Mouse (Mus musculus): ENCODE measurements around the gene Patj. TPM values are rescaled to one million over a fixed set of nuclear protein-coding genes. Genes with fewer than 3 reads are reported as not detected.

The Patj gene
- total and polyA plus RNA-seq, 3 experiments: 0.19 to 0.46 TPM; not detected in 1

- peaks cover 3 to 4% of the 10 kb centered on the region in 2 experiments; a peak in 3 of 4 replicates for H3K27me3 ChIP-seq (ENCODE audit: control insufficient read depth in 1 of 2, insufficient read depth in 2 of 2, low read length in 2 of 2)
- no peaks in the 10 kb centered on the region for H3K36me3 ChIP-seq (ENCODE audit: control insufficient read depth in 1 of 2, insufficient read depth in 2 of 2, low read length in 2 of 2)
- no peaks in the 10 kb centered on the region for H3K4me1 ChIP-seq (ENCODE audit: control insufficient read depth in 1 of 2, insufficient read depth in 2 of 2, low read length in 2 of 2)
- no peak overlapping the region for H3K27ac ChIP-seq (ENCODE audit: control insufficient read depth, low read depth, low read length)
- no peak for TF ChIP-seq HCFC1 (IDR thresholded peaks at IDR 0.05; ENCODE audit: low read depth, low read length)
- TF ChIP-seq BHLHE40 (IDR thresholded peaks at IDR 0.05; ENCODE audit: borderline replicate concordance, low read depth, low read length): no peak
- no peak for TF ChIP-seq MAFK (IDR thresholded peaks at IDR 0.05; ENCODE audit: borderline replicate concordance, low read depth, low read length)
- TF ChIP-seq SMC3 (IDR thresholded peaks at IDR 0.05; ENCODE audit: low read depth, low read length): no peak
- no peak for TF ChIP-seq POLR2AphosphoS2 (IDR thresholded peaks at IDR 0.05; ENCODE audit: low read length)
- no peak for TF ChIP-seq TCF12 (IDR thresholded peaks at IDR 0.05; ENCODE audit: low read depth, low read length)
- no peak for TF ChIP-seq TBP (IDR thresholded peaks at IDR 0.05; ENCODE audit: low read depth, low read length)
- no peak for TF ChIP-seq GATA1 (IDR thresholded peaks at IDR 0.05; ENCODE audit: low read depth, low read length)
- no peak for TF ChIP-seq JUND (IDR thresholded peaks at IDR 0.05; ENCODE audit: low read depth, low read length)
- TF ChIP-seq ETS1 (IDR thresholded peaks at IDR 0.05; ENCODE audit: low read depth, low read length): no peak
- TF ChIP-seq GABPA (IDR thresholded peaks at IDR 0.05; ENCODE audit: low read depth, low read length): no peak
- no peak for TF ChIP-seq NRF1 (IDR thresholded peaks at IDR 0.05; ENCODE audit: insufficient read depth, low read depth, low read length, poor library complexity, severe bottlenecking)
- TF ChIP-seq CTCF (IDR thresholded peaks at IDR 0.05 in 2 of 3, conservative IDR thresholded peaks at IDR 0.05 in 1 of 3; ENCODE audit: control insufficient read depth in 1 of 3, insufficient read depth in 1 of 3, low read depth in 2 of 3, low read length in 3 of 3, poor library complexity in 1 of 3, severe bottlenecking in 1 of 3): no peak
- TF ChIP-seq CHD1 (IDR thresholded peaks at IDR 0.05; ENCODE audit: low read depth, low read length): no peak
- TF ChIP-seq ZMIZ1 (IDR thresholded peaks at IDR 0.05; ENCODE audit: low read depth, low read length): no peak
- TF ChIP-seq RCOR1 (IDR thresholded peaks at IDR 0.05; ENCODE audit: low read depth, low read length): no peak
- TF ChIP-seq MYB (IDR thresholded peaks at IDR 0.05; ENCODE audit: low read depth, low read length): no peak
- TF ChIP-seq EP300 (IDR thresholded peaks at IDR 0.05; ENCODE audit: low read depth in 1 of 2, low read length in 2 of 2): no peak
- no peak overlapping the region for H3K4me3 ChIP-seq (ENCODE audit: control insufficient read depth in 1 of 2, insufficient read depth in 1 of 2, low read depth in 2 of 2, low read length in 2 of 2)
- no peaks in the 10 kb centered on the region for H3K79me2 ChIP-seq (ENCODE audit: control insufficient read depth, insufficient read depth, low read length, poor library complexity)
- no peak for DNase-seq (ENCODE audit: low read depth, low spot score)
- no peaks in the 10 kb centered on the region for H3K9me3 ChIP-seq (replicated peaks; ENCODE audit: insufficient read depth, low read length)
- no peak overlapping the region for H3K9ac ChIP-seq (ENCODE audit: control insufficient read depth, low read depth, low read length, poor library complexity, severe bottlenecking)
Measured at GRCm38 (mm10) chr4:98400926-98401583, 5.5 kb downstream of the Patj start.

GRCm38 (mm10) chr4:98401584-98401962 lies 6.0 kb downstream of the Patj start:
- no peaks in the 10 kb centered on the region for H3K36me3 ChIP-seq (ENCODE audit: control insufficient read depth in 1 of 2, insufficient read depth in 2 of 2, low read length in 2 of 2)
- DNase-seq (ENCODE audit: low read depth, low spot score): no peak
- TF ChIP-seq ZC3H11A (IDR thresholded peaks at IDR 0.05; ENCODE audit: low read depth, low read length): no peak
- no peak for TF ChIP-seq MAZ (IDR thresholded peaks at IDR 0.05; ENCODE audit: low read depth, low read length)
- TF ChIP-seq POLR2A (IDR thresholded peaks at IDR 0.05; ENCODE audit: control insufficient read depth in 1 of 2, insufficient read depth in 1 of 2, low read depth in 1 of 2, low read length in 2 of 2, poor library complexity in 1 of 2): no peak
- TF ChIP-seq SIN3A (IDR thresholded peaks at IDR 0.05; ENCODE audit: low read length): no peak
- TF ChIP-seq USF2 (IDR thresholded peaks at IDR 0.05; ENCODE audit: borderline replicate concordance in 1 of 2, insufficient read depth in 1 of 2, low read depth in 1 of 2, low read length in 2 of 2): no peak
- TF ChIP-seq CHD2 (IDR thresholded peaks at IDR 0.05; ENCODE audit: low read length): no peak
- TF ChIP-seq MXI1 (IDR thresholded peaks at IDR 0.05; ENCODE audit: low read depth, low read length): no peak
- TF ChIP-seq TAL1 (IDR thresholded peaks at IDR 0.05; ENCODE audit: low read length): no peak
- no peak for TF ChIP-seq CHD1 (IDR thresholded peaks at IDR 0.05; ENCODE audit: low read depth, low read length)
- no peak overlapping the region for H3K9ac ChIP-seq (ENCODE audit: control insufficient read depth, low read depth, low read length, poor library complexity, severe bottlenecking)
- H3K9me3 ChIP-seq (replicated peaks; ENCODE audit: insufficient read depth, low read length): no peaks in the 10 kb centered on the region
- peaks cover 3 to 4% of the 10 kb centered on the region in 2 experiments; a peak in 3 of 4 replicates for H3K27me3 ChIP-seq (ENCODE audit: control insufficient read depth in 1 of 2, insufficient read depth in 2 of 2, low read length in 2 of 2)
- no peaks in the 10 kb centered on the region for H3K79me2 ChIP-seq (ENCODE audit: control insufficient read depth, insufficient read depth, low read length, poor library complexity)
- H3K4me3 ChIP-seq (ENCODE audit: control insufficient read depth in 1 of 2, insufficient read depth in 1 of 2, low read depth in 2 of 2, low read length in 2 of 2): no peak overlapping the region
- no peak overlapping the region for H3K27ac ChIP-seq (ENCODE audit: control insufficient read depth, low read depth, low read length)
- H3K4me1 ChIP-seq (ENCODE audit: control insufficient read depth in 1 of 2, insufficient read depth in 2 of 2, low read length in 2 of 2): no peaks in the 10 kb centered on the region
